Mouse (Mus musculus) stomach, postnatal 0 days (tissue): ENCODE measurements at regions not wholly inside any gene's neighbourhood (a gene's known extent, or its start where the extent isn't known, plus 50 kb on each side); places are given as distances from the start of the nearest gene placed in this dataset.

Experiments used
- CTCF ChIP-seq: IDR thresholded peaks from 2 replicates; pipeline ENCODE4 v1.5.1; 2016; ENCODE audit warnings: antibody characterized with exemption, low read depth, mild to moderate bottlenecking, moderate library complexity
- EP300 ChIP-seq: optimal IDR thresholded peaks from 2 replicates; pipeline ENCODE3; 2016; ENCODE audit warnings: antibody characterized with exemption

- TF ChIP-seq CTCF, result no peak
- TF ChIP-seq EP300, result no peak
Measured at GRCm38 (mm10) chr3:52830101-52830500, 186.9 kb downstream of the Cog6 start.
